Mouse (Mus musculus): Measurements from ENCODE around the gene Klf13.

- TF ChIP-seq POLR2A (IDR thresholded peaks at IDR 0.05; ENCODE audit: borderline replicate concordance, extremely low read depth, low read depth, low read length) (no peak; the same call in 1 of the 2 replicates), CTCF (IDR thresholded peaks at IDR 0.05; ENCODE audit: insufficient read depth, low read length) (no peak)
These were observed 42.3 kb downstream of the Klf13 start for GRCm38 (mm10) chr7:63896276-63896967.

All from lung, adult 2 months (tissue).